Mouse (Mus musculus) C2C12 (cell line): ENCODE measurements around the gene Taf12. TPM values are rescaled to one million over a fixed set of nuclear protein-coding genes. Genes with fewer than 3 reads are reported as not detected.

Experiments used
- H3K27me3 ChIP-seq: one replicate; pipeline ENCODE4 v1.6.1; 2011; ENCODE audit not compliant: control insufficient read depth, insufficient read depth, insufficient read length
- H3K36me3 ChIP-seq: one replicate; pipeline ENCODE4 v1.6.1; 2011; ENCODE audit not compliant: control insufficient read depth, insufficient read depth
- H3K4me3 ChIP-seq: one replicate; pipeline ENCODE4 v1.5.1; 2011; ENCODE audit warnings: mild to moderate bottlenecking, control low read depth; ENCODE audit not compliant: poor library complexity, insufficient read depth, severe bottlenecking
- H3K79me2 ChIP-seq: one replicate; pipeline ENCODE4 v1.6.1; 2011; ENCODE audit not compliant: control insufficient read depth, insufficient read depth
- H3K79me3 ChIP-seq: one replicate; pipeline ENCODE4 v1.6.1; 2011; ENCODE audit warnings: low read depth, control low read depth
- H3ac ChIP-seq: one replicate; pipeline ENCODE3; 2011; ENCODE audit warnings: low read depth; ENCODE audit not compliant: control insufficient read depth, insufficient read length
- CEBPB ChIP-seq: IDR thresholded peaks from one replicate; pipeline ENCODE4 v1.6.1; 2011; ENCODE audit warnings: low read depth, mild to moderate bottlenecking, control low read depth, moderate library complexity
- CTCF ChIP-seq: IDR thresholded peaks from one replicate; pipeline ENCODE4 v1.5.1; 2011; ENCODE audit not compliant: control insufficient read depth, insufficient read depth, insufficient read length
- FOSL1 ChIP-seq: IDR thresholded peaks from one replicate; pipeline ENCODE4 v1.8.0; 2011; ENCODE audit warnings: mild to moderate bottlenecking, low read length; ENCODE audit not compliant: poor library complexity, insufficient read depth, severe bottlenecking
- MAX ChIP-seq: IDR thresholded peaks from one replicate; pipeline ENCODE4 v1.6.1; 2011; ENCODE audit warnings: mild to moderate bottlenecking, control low read depth
- MYOD1 ChIP-seq: IDR thresholded peaks from one replicate; pipeline ENCODE4 v1.6.1; 2011; ENCODE audit warnings: low read depth; ENCODE audit not compliant: control insufficient read depth, insufficient read length
- MYOG ChIP-seq: IDR thresholded peaks from one replicate; pipeline ENCODE4 v1.6.1; 2011; ENCODE audit not compliant: control insufficient read depth, insufficient read length; ENCODE audit errors: extremely low read depth
- USF1 ChIP-seq: IDR thresholded peaks from one replicate; pipeline ENCODE4 v1.6.1; 2011; ENCODE audit warnings: low read depth, mild to moderate bottlenecking, control low read depth, moderate library complexity
- polyA plus RNA-seq: library from polyadenylated mRNA; unstranded; fragments of >200 nt; fragmentation: generic; extraction: Trizol; gene quantifications from one replicate; pipeline ENCODE4 v1.2.1, GENCODE M21; 2012; ENCODE audit warnings: missing spikeins

Gene Taf12
- polyA plus RNA-seq, 1 experiment, result 29.7 TPM

- H3K79me3 ChIP-seq, result peaks cover 53% of the 10 kb centered on the region
- H3K79me2 ChIP-seq, result peaks cover 93% of the 10 kb centered on the region
- no peak overlapping the region for H3ac ChIP-seq
- no peak overlapping the region for H3K4me3 ChIP-seq
- peaks cover 28% of the 10 kb centered on the region for H3K36me3 ChIP-seq
- no peak for TF ChIP-seq FOSL1
- TF ChIP-seq MAX, result no peak
- no peak for TF ChIP-seq MYOD1
- TF ChIP-seq USF1, result no peak
- TF ChIP-seq CTCF, result no peak
- no peak for TF ChIP-seq MYOG
- TF ChIP-seq CEBPB, result no peak
- H3K27me3 ChIP-seq, result no peaks in the 10 kb centered on the region
Measured at GRCm38 (mm10) chr4:132256384-132256783, 17.8 kb upstream of the Taf12 start.

DNA sequence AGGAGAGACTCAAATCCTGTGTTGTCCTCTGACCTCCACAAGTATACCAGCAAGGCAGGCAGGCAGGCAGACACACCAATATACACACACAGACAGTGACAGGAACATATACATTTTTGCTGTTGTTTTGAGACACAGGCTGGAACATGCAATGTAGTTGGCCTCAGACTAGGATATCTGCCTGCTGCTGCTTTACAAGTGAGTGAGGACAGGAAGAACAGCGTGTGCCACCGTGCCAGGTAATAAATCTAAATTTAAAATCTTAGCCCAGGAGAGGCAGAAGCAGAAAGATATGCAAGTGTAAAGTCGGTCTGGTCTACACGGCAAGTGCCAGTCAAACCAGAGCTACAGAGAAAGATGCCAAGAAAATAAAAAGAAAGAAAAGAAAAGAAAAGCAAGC, 14.9 kb upstream of the Taf12 start:
- peaks cover 45% of the 10 kb centered on the region for H3K79me3 ChIP-seq
- no peak overlapping the region for H3K4me3 ChIP-seq
- H3K79me2 ChIP-seq, result peaks cover 72% of the 10 kb centered on the region
- TF ChIP-seq CEBPB (no peak), MYOD1 (no peak), MYOG (no peak), CTCF (no peak), FOSL1 (no peak), MAX (no peak), USF1 (no peak)
- H3K27me3 ChIP-seq, result no peaks in the 10 kb centered on the region
- peaks cover 19% of the 10 kb centered on the region for H3K36me3 ChIP-seq
- no peak overlapping the region for H3ac ChIP-seq

GRCm38 (mm10) chr4:132260404-132261379, 13.5 kb upstream of the Taf12 start:
- Histone ChIP-seq H3ac (peak overlapping the region; percentile 63), H3K27me3 (no peaks in the 10 kb centered on the region), H3K79me2 (peaks cover 57% of the 10 kb centered on the region), H3K79me3 (peaks cover 36% of the 10 kb centered on the region), H3K36me3 (peaks cover 19% of the 10 kb centered on the region), H3K4me3 (peak overlapping the region; percentile 89)
- no peak for TF ChIP-seq CEBPB
- no peak for TF ChIP-seq MAX
- TF ChIP-seq MYOG, result no peak
- TF ChIP-seq USF1, result no peak
- no peak for TF ChIP-seq CTCF
- TF ChIP-seq MYOD1, result no peak
- no peak for TF ChIP-seq FOSL1

DNA sequence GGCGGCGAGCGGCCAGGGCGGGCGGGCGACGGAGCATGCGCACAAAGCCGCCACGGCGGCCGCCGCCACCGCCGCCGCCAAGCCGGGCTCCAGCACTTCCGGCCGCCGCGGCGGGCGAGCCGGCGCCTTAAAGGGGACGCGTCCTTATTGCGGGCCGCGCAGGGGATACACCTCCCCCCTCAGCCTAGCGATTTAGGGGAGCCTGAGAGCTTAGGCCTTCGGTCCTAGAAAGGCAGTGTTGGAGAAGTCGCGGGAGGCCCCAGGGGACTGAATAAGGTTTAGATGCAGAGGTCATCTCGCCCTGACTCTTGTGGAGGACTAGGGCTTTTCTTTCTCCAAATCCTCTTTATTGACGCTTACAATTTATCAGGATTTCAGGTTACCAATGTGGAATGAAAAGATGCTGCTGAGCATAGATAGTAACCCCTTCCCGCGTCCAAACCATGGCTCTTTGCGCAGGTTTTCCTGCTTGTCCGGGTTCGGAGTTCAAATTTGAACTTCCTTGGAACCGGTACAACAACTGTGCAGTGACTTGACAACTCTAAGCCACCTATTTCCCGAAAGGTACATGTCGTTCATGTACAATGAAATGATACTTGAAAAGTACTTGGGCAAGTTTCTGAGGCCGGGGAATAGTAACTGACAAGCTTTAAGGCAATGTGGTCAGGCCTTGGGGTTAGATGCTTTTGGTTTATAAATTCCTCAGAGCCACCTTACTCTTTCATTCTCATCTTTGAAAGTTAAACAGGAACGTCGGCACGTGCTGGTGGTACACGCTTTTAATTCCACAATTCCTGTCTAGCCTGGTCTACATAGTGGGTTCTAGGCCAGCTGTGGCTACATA, 12.4 kb upstream of the Taf12 start, which contains the start of gene Gmeb1:
Gene Gmeb1 (minus strand): TSS at position 89 of the 844 bp plus-strand sequence.
- Histone ChIP-seq H3K36me3 (peaks cover 19% of the 10 kb centered on the region), H3K79me3 (peaks cover 31% of the 10 kb centered on the region), H3K27me3 (no peaks in the 10 kb centered on the region), H3K4me3 (peak within 1 kb of the TSS; percentile 89), H3ac (peak within 1 kb of the TSS; percentile 63), H3K79me2 (peaks cover 48% of the 10 kb centered on the region)
- no peak for TF ChIP-seq CEBPB
- no peak for TF ChIP-seq MYOD1
- TF ChIP-seq MYOG, result no peak
- TF ChIP-seq CTCF, result no peak
- TF ChIP-seq FOSL1, result no peak
- no peak for TF ChIP-seq MAX
- TF ChIP-seq USF1, result no peak

DNA sequence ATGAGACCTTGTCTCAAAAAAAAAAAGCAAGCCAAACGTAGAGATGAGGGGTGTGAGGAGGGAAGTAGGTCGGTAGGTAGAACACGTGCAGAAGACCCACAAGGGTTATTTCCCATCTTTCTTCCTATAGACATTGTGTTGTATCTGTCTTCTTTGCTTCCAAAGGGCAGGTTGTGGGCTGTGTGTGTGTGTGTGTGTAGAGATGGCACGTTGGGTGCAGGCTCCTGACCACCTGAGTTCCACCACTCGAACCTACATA, 11.9 kb upstream of the Taf12 start:
- H3K4me3 ChIP-seq, result peak overlapping the region; percentile 32
- no peaks in the 10 kb centered on the region for H3K27me3 ChIP-seq
- peaks cover 19% of the 10 kb centered on the region for H3K36me3 ChIP-seq
- H3K79me3 ChIP-seq, result peaks cover 29% of the 10 kb centered on the region
- TF ChIP-seq CTCF (no peak), FOSL1 (no peak), USF1 (no peak), MYOD1 (no peak), MYOG (no peak), CEBPB (no peak)
- H3K79me2 ChIP-seq, result peaks cover 43% of the 10 kb centered on the region
- no peak overlapping the region for H3ac ChIP-seq
